Mouse (Mus musculus) embryonic facial prominence, embryonic 14.5 days (tissue): ENCODE results near the gene 5330417C22Rik. TPM values are rescaled to one million over a fixed set of nuclear protein-coding genes. Genes with fewer than 3 reads are reported as not detected.
A peak's percentile ranks its signal among the peaks of the same experiment; 100 is the strongest.

Experiments
- ATAC-seq: fragments of 200-750 bp; cut with Nextera tagmentation; 2 replicates; pipeline ENCODE4 v1.8.0; 2017; ENCODE audit warnings: low read depth, moderate number of reproducible peaks, moderate TSS enrichment
- DNase-seq: peaks from one replicate; pipeline ENCODE4 v3.0.0-alpha.2; 2015; ENCODE audit warnings: low spot score
- H3K27ac ChIP-seq: fragments of 300-500 bp; sonication (generic); replicated peaks from 2 replicates; pipeline ENCODE4 v1.5.1; 2014; ENCODE audit warnings: low read depth, mild to moderate bottlenecking, low read length, moderate library complexity
- H3K27me3 ChIP-seq: fragments of 300-500 bp; sonication (generic); replicated peaks from 2 replicates; pipeline ENCODE4 v1.6.1; 2014; ENCODE audit warnings: low read length; ENCODE audit not compliant: control insufficient read depth, insufficient read depth
- H3K36me3 ChIP-seq: fragments of 300-500 bp; sonication (generic); 2 replicates; pipeline ENCODE4 v1.6.1; 2014; ENCODE audit warnings: low read length, mixed read lengths; ENCODE audit not compliant: control insufficient read depth, insufficient read depth
- H3K4me1 ChIP-seq: fragments of 300-500 bp; sonication (generic); 2 replicates; pipeline ENCODE4 v1.6.1; 2014; ENCODE audit warnings: antibody characterized with exemption, low read length; ENCODE audit not compliant: control insufficient read depth, insufficient read depth
- H3K4me2 ChIP-seq: fragments of 300-500 bp; sonication (generic); 2 replicates; pipeline ENCODE4 v1.6.1; 2014; ENCODE audit warnings: low read depth, mild to moderate bottlenecking, low read length, moderate library complexity, mixed read lengths
- H3K4me3 ChIP-seq: fragments of 300-500 bp; sonication (generic); 2 replicates; pipeline ENCODE4 v1.5.1; 2014; ENCODE audit warnings: low read depth, mild to moderate bottlenecking, low read length
- H3K9ac ChIP-seq: fragments of 300-500 bp; sonication (generic); 2 replicates; pipeline ENCODE4 v1.6.1; 2014; ENCODE audit warnings: low read depth, mild to moderate bottlenecking, low read length, moderate library complexity, mixed read lengths
- H3K9me3 ChIP-seq: fragments of 300-500 bp; sonication (generic); 2 replicates; pipeline ENCODE4 v1.6.1; 2016; ENCODE audit warnings: low read length; ENCODE audit not compliant: control insufficient read depth
- WGBS: fragments of 180-500 bp; shearing (Covaris S2); extraction: QIAGEN DNeasy Blood & Tissue Kit; methylation state at CpG from one replicate; pipeline ENCODE4 v1.1.7; 2014; 5-methylcytosine and 5-hydroxymethylcytosine counted together
- polyA plus RNA-seq: library from polyadenylated mRNA; unstranded; fragments of >200 nt; fragmentation: Nextera tagmentation; extraction: Ambion mirVana; gene quantifications from 2 replicates; pipeline ENCODE4 v1.2.1, GENCODE M21; 2014

The 5330417C22Rik gene
- polyA plus RNA-seq, 1 experiment from 2014 or later: 2.2 TPM

DNA sequence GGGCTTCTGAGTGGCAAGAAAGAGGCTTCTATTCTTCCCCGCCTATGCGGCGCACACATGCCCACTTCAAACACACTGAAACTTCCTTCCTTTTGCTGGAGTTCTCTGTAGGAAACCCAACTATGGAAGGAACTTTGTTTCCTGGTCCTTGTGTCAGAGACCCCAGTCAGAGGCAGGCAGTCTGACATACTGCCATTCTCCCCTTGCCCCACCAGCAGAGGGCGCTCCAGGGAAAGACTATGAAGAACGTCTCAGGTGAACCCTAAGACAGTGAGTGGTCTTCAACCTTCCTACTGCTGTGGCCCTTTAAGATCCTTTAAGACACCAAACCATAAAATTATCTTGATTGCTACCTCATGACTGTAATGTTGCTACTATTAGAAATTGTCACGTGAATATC is 69.9 kb downstream of the 5330417C22Rik start:
- DNase-seq (peak; percentile 19), ATAC-seq (no peak)
- no peaks in the 10 kb centered on the region for H3K36me3 ChIP-seq
- H3K9me3 ChIP-seq: no peaks in the 10 kb centered on the region
- no peaks in the 10 kb centered on the region for H3K27me3 ChIP-seq
- 90% methylated on average over 6 of the region's 6 CpGs for WGBS
- no peak overlapping the region for H3K4me2 ChIP-seq
- H3K4me1 ChIP-seq: no peaks in the 10 kb centered on the region
- no peak overlapping the region for H3K9ac ChIP-seq
- H3K4me3 ChIP-seq: no peak overlapping the region
- no peak overlapping the region for H3K27ac ChIP-seq

DNA sequence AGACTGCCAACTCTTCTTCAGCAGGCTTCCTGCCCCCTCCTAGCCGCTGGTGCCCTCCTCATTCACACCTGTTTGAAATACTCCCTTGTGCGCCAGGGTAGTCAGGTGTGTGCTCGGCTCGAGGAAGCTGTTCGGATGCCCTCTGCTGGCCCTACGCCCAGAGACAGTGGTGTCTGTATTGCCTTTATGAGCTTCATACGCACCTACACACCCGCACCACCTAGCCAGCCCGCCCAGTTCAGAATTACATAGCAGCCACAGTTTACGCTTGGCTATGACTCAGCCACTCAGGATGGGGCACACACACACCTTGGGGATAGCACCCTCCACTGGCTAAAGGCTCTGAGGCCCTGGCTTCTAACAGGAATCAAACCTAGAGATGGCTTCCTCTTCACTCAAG is 77.5 kb downstream of the 5330417C22Rik start:
- H3K36me3 ChIP-seq: no peaks in the 10 kb centered on the region
- WGBS: 43% methylated on average over 10 of the region's 10 CpGs
- H3K9me3 ChIP-seq: no peaks in the 10 kb centered on the region
- H3K9ac ChIP-seq: no peak overlapping the region
- 0 out of 2 replicates have a peak overlapping the region, but pooled peaks have one; percentile 10 for H3K4me2 ChIP-seq
- peak; percentile 74; the same call in 1 of the 2 replicates for ATAC-seq
- no peaks in the 10 kb centered on the region for H3K4me1 ChIP-seq
- H3K4me3 ChIP-seq: no peak overlapping the region
- no peaks in the 10 kb centered on the region for H3K27me3 ChIP-seq
- DNase-seq: peak; percentile 74
- H3K27ac ChIP-seq: no peak overlapping the region

DNA sequence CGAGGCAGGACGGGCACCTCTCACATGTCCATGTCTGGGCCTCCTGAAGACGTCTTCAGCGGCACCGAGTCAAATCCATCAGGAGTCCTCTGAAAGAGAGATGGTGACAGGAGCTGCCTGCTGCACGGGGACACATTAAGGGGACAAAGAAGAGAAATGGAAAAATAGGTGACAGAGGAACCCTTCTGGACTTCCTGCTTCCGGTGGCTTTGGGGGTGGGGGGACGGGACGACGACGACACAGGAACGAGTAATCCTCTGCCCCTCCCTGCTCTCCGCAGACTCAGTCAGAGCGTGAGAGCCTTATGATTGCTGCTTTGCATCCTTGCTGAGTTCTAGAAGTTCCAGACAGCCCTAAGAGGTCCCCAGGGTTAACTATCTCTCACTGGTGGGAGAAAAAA is 78.0 kb downstream of the 5330417C22Rik start:
- no peak for DNase-seq
- no peak overlapping the region for H3K9ac ChIP-seq
- H3K4me2 ChIP-seq: 0 out of 2 replicates have a peak overlapping the region, but pooled peaks have one; percentile 10
- H3K27ac ChIP-seq: no peak overlapping the region
- ATAC-seq: peak; percentile 15; the same call in 1 of the 2 replicates
- WGBS: 54% methylated on average over 14 of the region's 14 CpGs
- no peaks in the 10 kb centered on the region for H3K27me3 ChIP-seq
- H3K9me3 ChIP-seq: no peaks in the 10 kb centered on the region
- H3K4me1 ChIP-seq: no peaks in the 10 kb centered on the region
- H3K4me3 ChIP-seq: no peak overlapping the region
- no peaks in the 10 kb centered on the region for H3K36me3 ChIP-seq

DNA sequence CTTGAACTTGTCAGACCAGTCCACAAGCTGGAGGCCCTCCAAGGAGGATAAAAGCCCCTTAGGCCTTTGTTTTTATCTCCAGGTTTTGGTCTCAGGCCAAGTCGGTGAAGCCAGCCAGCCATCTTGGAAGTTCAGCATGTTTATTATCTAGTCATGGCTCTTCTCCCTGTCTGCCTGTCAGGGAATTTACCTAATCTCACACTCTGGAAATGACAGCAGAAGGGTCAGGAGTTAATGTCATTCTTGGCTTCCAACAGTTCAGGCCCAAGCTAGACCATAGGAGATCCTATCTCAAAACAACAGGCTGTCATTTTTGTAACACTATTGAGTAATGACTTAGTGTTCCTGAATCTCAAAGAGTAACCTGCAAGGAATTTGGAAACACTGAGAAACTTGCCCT is 82.2 kb downstream of the 5330417C22Rik start:
- no peaks in the 10 kb centered on the region for H3K36me3 ChIP-seq
- H3K27me3 ChIP-seq: no peaks in the 10 kb centered on the region
- no peak overlapping the region for H3K27ac ChIP-seq
- no peaks in the 10 kb centered on the region for H3K9me3 ChIP-seq
- H3K4me2 ChIP-seq: no peak overlapping the region
- H3K9ac ChIP-seq: no peak overlapping the region
- DNase-seq (no peak), ATAC-seq (no peak)
- no peaks in the 10 kb centered on the region for H3K4me1 ChIP-seq
- no peak overlapping the region for H3K4me3 ChIP-seq
- WGBS: 47% methylated on average over 1 of the region's 1 CpGs

DNA sequence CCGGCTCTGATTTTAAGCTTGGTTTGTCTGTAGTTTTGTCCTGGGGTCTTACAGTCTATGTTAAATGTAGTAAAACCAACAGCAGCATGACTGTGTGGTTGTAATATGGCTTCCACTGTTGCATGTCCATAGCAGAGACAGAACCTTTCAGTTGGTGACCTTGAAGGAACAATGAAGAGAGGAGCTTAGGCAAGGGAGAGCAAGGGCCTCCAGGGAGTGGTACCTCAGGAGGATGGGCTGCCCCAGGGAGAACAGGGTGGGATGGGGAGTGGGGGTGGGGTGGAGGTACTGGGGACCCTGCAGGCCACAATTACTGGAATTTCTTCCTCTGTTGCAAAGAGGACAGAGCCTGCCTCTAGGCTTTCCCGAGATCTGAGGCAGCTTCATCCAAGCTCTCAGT is 84.4 kb downstream of the 5330417C22Rik start:
- WGBS: 73% methylated on average over 2 of the region's 2 CpGs
- H3K4me3 ChIP-seq: no peak overlapping the region
- no peak overlapping the region for H3K27ac ChIP-seq
- no peak for ATAC-seq
- H3K4me2 ChIP-seq: no peak overlapping the region
- H3K27me3 ChIP-seq: no peaks in the 10 kb centered on the region
- no peak for DNase-seq
- H3K36me3 ChIP-seq: no peaks in the 10 kb centered on the region
- no peaks in the 10 kb centered on the region for H3K9me3 ChIP-seq
- no peak overlapping the region for H3K9ac ChIP-seq
- H3K4me1 ChIP-seq: no peaks in the 10 kb centered on the region

DNA sequence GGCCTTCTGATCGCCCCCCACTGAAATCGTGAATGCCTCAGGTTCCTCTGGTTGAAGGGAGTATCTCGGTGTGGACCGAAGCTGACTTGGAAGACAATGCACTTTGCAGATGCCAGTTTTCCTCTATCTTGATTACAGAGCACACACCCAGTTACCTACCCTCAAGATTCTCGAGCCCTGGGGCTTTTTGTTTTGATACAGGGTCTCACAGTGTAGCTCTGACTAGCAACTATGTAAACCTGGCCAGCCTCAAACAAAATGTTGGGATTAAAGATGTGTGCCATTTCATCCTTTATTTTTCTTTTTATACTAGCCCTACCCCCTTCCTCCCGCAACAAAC is 91.0 kb downstream of the 5330417C22Rik start:
- 14% methylated on average over 6 of the region's 6 CpGs for WGBS
- Histone ChIP-seq H3K4me2 (peak overlapping the region; percentile 93), H3K27me3 (no peaks in the 10 kb centered on the region), H3K36me3 (0 out of 2 replicates have a peak, but pooled peaks cover 10% of the 10 kb centered on the region), H3K9me3 (no peaks in the 10 kb centered on the region), H3K4me1 (peaks cover 18% of the 10 kb centered on the region), H3K4me3 (peak overlapping the region; percentile 71), H3K27ac (peak overlapping the region; percentile 71; the same call in 1 of the 2 replicates), H3K9ac (peak overlapping the region; percentile 70)
- ATAC-seq (no peak), DNase-seq (no peak)

DNA sequence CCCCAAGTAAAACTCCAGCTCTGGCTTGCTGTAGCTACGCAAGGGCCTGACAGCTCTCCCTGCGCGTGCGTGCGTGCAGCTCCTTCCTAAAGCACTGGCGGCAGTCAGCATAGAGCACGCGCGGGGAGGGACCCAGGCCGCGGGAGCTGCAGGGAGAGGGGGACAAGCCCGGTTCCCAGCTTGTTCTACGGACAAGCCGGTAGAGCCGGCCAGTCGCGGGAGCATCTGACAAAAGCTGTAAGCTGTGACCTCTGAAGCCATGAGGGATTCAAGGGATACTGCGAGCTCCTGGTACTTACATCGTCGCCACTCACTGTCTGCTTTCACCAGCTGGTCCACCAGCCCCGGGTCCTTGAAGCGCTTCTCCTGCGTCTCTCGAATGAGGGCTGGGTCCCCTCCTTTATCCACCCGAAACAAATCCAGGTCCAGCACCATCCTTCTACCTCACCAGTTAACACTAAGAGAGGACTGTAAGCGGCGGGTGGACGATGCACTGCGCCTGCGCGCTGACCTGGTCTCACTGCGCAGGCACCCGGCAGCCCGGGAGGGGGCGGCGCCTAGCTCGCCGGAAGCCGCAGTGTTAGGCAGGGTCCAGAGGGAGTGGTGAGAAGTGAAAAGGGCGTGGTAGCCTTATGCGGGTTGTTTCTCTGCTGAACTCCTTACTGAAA is 91.5 kb downstream of the 5330417C22Rik start, which contains the start of gene Sars:
Gene Sars, minus strand, starts transcription at position 512 of the 668 bp plus-strand sequence.
- H3K9ac ChIP-seq: peak within 1 kb of the TSS; percentile 70
- H3K9me3 ChIP-seq: no peaks in the 10 kb centered on the region
- DNase-seq: peak; percentile 96
- H3K27me3 ChIP-seq: no peaks in the 10 kb centered on the region
- 0% methylated on average over 36 of the region's 41 CpGs for WGBS
- peaks cover 18% of the 10 kb centered on the region for H3K4me1 ChIP-seq
- H3K4me2 ChIP-seq: peak within 1 kb of the TSS; percentile 93
- H3K4me3 ChIP-seq: peak within 1 kb of the TSS; percentile 71
- H3K27ac ChIP-seq: peak within 1 kb of the TSS; percentile 71
- 0 out of 2 replicates have a peak, but pooled peaks cover 10% of the 10 kb centered on the region for H3K36me3 ChIP-seq
- ATAC-seq: peak; percentile 99

DNA sequence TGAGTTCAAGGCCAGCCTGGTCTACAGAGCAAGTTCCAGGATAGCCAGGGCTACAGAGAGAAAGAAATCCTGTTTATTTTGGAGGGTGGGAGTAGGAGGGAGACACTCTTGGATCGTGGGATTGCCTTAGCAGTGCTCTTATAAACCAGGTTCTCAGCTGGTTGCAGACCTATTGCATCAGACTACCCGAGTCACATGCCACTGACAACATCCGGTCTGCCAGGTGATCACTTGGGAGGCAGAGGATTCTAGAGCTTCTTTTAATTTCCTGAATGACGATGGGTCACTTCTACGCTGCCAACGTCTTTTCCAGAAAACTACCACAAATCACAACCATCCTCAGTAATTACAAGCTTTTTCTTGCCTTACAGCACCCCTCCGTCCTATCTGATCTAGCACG is 92.3 kb downstream of the 5330417C22Rik start:
- H3K9ac ChIP-seq: peak overlapping the region; percentile 70
- 0 out of 2 replicates have a peak, but pooled peaks cover 10% of the 10 kb centered on the region for H3K36me3 ChIP-seq
- H3K27me3 ChIP-seq: no peaks in the 10 kb centered on the region
- DNase-seq (peak; percentile 45), ATAC-seq (no peak)
- peak overlapping the region; percentile 93 for H3K4me2 ChIP-seq
- no peaks in the 10 kb centered on the region for H3K9me3 ChIP-seq
- H3K27ac ChIP-seq: peak overlapping the region; percentile 71
- H3K4me3 ChIP-seq: peak overlapping the region; percentile 71
- peaks cover 18% of the 10 kb centered on the region for H3K4me1 ChIP-seq
- 15% methylated on average over 8 of the region's 8 CpGs for WGBS

DNA sequence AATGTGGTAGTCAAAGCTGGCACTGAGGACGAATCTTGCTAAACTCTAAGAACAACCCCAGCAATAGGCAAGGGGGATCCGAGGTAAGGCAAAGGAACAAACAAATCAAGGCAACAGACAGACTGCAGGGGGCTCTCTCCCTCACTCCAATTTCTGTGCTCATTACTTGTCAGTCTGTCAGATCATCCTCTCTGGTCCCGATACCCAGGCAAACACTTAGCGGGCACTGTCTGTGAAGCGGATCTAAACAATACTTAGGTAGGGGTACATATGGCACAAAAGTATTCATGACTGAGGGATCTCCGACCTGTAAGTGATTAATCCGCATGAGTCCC is 100.0 kb downstream of the 5330417C22Rik start:
- no peak for DNase-seq
- Histone ChIP-seq H3K9ac (no peak overlapping the region), H3K4me3 (no peak overlapping the region), H3K27me3 (no peaks in the 10 kb centered on the region), H3K9me3 (no peaks in the 10 kb centered on the region), H3K4me2 (no peak overlapping the region), H3K4me1 (no peaks in the 10 kb centered on the region), H3K27ac (no peak overlapping the region), H3K36me3 (peaks cover 52% of the 10 kb centered on the region)
- no peak for ATAC-seq
- 80% methylated on average over 7 of the region's 7 CpGs for WGBS
